In the genomic region with DNA sequence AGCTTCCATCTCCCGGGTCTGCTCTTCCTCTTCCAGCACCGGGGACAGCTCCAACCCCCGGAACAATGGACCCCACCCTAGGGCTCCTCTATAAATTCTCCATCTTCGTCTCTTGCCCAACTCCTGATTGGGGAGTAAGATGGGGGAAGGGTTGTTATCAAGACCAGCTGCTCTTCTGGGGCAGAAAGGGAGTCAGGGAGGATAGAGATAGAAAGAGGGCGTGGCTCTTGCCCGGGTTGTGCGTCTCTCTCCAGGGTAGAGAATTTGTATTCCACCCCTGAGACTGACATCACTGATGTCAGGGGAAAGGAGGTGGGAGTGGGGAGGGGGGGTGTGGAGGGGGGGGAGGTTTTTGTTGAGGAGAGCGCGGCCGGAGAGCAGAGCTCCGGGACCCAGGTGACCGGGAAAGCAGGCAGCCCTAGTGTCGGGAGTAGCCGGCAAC, we compare ENCODE assay signal across 8 mouse cellular contexts. TPM values are rescaled to one million over a fixed set of nuclear protein-coding genes. Genes with fewer than 3 reads are reported as not detected.
DNase-seq lines count a peak whose midpoint lies in the region; ATAC-seq lines count a peak whose summit lies in the region.

A gene (plus strand): TSS at position 315 of the 442 bp plus-strand sequence.

- no peaks in the 10 kb centered on the region for H3K36me3 ChIP-seq in lung, embryonic 15.5 days
- H3K36me3 ChIP-seq in hindbrain, embryonic 13.5 days, result peaks cover 18% of the 10 kb centered on the region
- H3K36me3 ChIP-seq in limb, embryonic 11.5 days (ENCODE audit: control insufficient read depth, insufficient read depth, low read length), result no peaks in the 10 kb centered on the region
- H3K36me3 ChIP-seq in neural tube, embryonic 15.5 days, result peaks cover 17% of the 10 kb centered on the region; the same call in 1 of the 2 replicates

- peaks cover 3% of the 10 kb centered on the region; the same call in 1 of the 2 replicates for H3K4me1 ChIP-seq in lung, embryonic 15.5 days
- peaks cover 62% of the 10 kb centered on the region for H3K4me1 ChIP-seq in hindbrain, embryonic 13.5 days (replicated peaks)
- peaks cover 8% of the 10 kb centered on the region; the same call in 1 of the 2 replicates for H3K4me1 ChIP-seq in limb, embryonic 11.5 days (ENCODE audit: control insufficient read depth, insufficient read depth, low read length)
- peaks cover 54% of the 10 kb centered on the region for H3K4me1 ChIP-seq in neural tube, embryonic 15.5 days

- H3K4me3 ChIP-seq in lung, embryonic 15.5 days, result no peak within 1 kb of the TSS
- H3K4me3 ChIP-seq in hindbrain, embryonic 13.5 days, result peak within 1 kb of the TSS; percentile 77
- 0 out of 2 replicates have a peak within 1 kb of the TSS, but pooled peaks have one; percentile 3 for H3K4me3 ChIP-seq in limb, embryonic 11.5 days (ENCODE audit: low read depth, low read length)
- H3K4me3 ChIP-seq in neural tube, embryonic 15.5 days (replicated peaks), result peak within 1 kb of the TSS; percentile 63

- H3K9ac ChIP-seq in lung, embryonic 15.5 days, result no peak within 1 kb of the TSS
- peak within 1 kb of the TSS; percentile 93 for H3K9ac ChIP-seq in hindbrain, embryonic 13.5 days
- H3K9ac ChIP-seq in limb, embryonic 11.5 days (ENCODE audit: low read length), result no peak within 1 kb of the TSS
- H3K9ac ChIP-seq in neural tube, embryonic 15.5 days (replicated peaks), result peak within 1 kb of the TSS; percentile 84

- 2% methylated on average over 14 of the region's 14 CpGs for WGBS in lung, embryonic 15.5 days
- WGBS in hindbrain, embryonic 13.5 days, result 0% methylated on average over 10 of the region's 14 CpGs
- whole genome bisulfite sequencing in limb, embryonic 11.5 days, result under 1% methylated on average over 12 of the region's 14 CpGs
- under 1% methylated on average over 11 of the region's 14 CpGs for WGBS in neural tube, embryonic 15.5 days

- no peaks in the 10 kb centered on the region for H3K9me3 ChIP-seq in lung, embryonic 15.5 days
- no peaks in the 10 kb centered on the region for H3K9me3 ChIP-seq in hindbrain, embryonic 13.5 days
- H3K9me3 ChIP-seq in limb, embryonic 11.5 days (ENCODE audit: control insufficient read depth, low read length), result no peaks in the 10 kb centered on the region
- no peaks in the 10 kb centered on the region for H3K9me3 ChIP-seq in neural tube, embryonic 15.5 days (replicated peaks)

- no peak for DNase-seq in lung, postnatal 4 days
- DNase-seq in embryo, embryonic 10 days (ENCODE audit: low spot score), result peak; percentile 49
- DNase-seq in limb, embryonic 11.5 days (ENCODE audit: low spot score), result peak; percentile 53
- no peak for DNase-seq in spleen, postnatal 36 days (ENCODE audit: low spot score in 2 of 2)
- DNase-seq in lung, postnatal 25 days (ENCODE audit: low spot score), result no peak

- ATAC-seq in lung, embryonic 15.5 days (ENCODE audit: borderline replicate concordance, extremely low read depth, low FRiP score, low TSS enrichment), result peak; percentile 21; the same call in 1 of the 2 replicates
- peak; percentile 94 for ATAC-seq in hindbrain, embryonic 13.5 days (ENCODE audit: low FRiP score)
- 0 out of 2 replicates have a peak, but pooled peaks have one; percentile 26 for ATAC-seq in limb, embryonic 11.5 days (ENCODE audit: insufficient number of reproducible peaks, low FRiP score, low TSS enrichment, low read depth)
- peak; percentile 93 for ATAC-seq in neural tube, embryonic 15.5 days (ENCODE audit: low FRiP score)

- H3K27ac ChIP-seq in lung, embryonic 15.5 days, result no peak within 1 kb of the TSS
- H3K27ac ChIP-seq in hindbrain, embryonic 13.5 days, result peak within 1 kb of the TSS; percentile 94
- no peak within 1 kb of the TSS for H3K27ac ChIP-seq in limb, embryonic 11.5 days (replicated peaks; ENCODE audit: low read depth, low read length)
- peak within 1 kb of the TSS; percentile 88 for H3K27ac ChIP-seq in neural tube, embryonic 15.5 days (replicated peaks)

- H3K27me3 ChIP-seq in lung, embryonic 15.5 days, result peaks cover 29% of the 10 kb centered on the region
- H3K27me3 ChIP-seq in hindbrain, embryonic 13.5 days, result no peaks in the 10 kb centered on the region
- H3K27me3 ChIP-seq in limb, embryonic 11.5 days (ENCODE audit: control insufficient read depth, insufficient read depth, low read length), result peaks cover 8% of the 10 kb centered on the region; the same call in 1 of the 2 replicates
- H3K27me3 ChIP-seq in neural tube, embryonic 15.5 days (replicated peaks), result no peaks in the 10 kb centered on the region

- H3K4me2 ChIP-seq in lung, embryonic 15.5 days, result no peak within 1 kb of the TSS
- H3K4me2 ChIP-seq in hindbrain, embryonic 13.5 days, result peak within 1 kb of the TSS; percentile 98
- no peak within 1 kb of the TSS for H3K4me2 ChIP-seq in limb, embryonic 11.5 days (ENCODE audit: low read depth, severe bottlenecking)
- peak within 1 kb of the TSS; percentile 78 for H3K4me2 ChIP-seq in neural tube, embryonic 15.5 days

RNA-seq across cellular contexts. Expression of the gene that starts here (rescaled TPM):
- 2.3 and 4.6 TPM in 2 replicates for polyA plus RNA-seq in lung, embryonic 15.5 days (2015; fragmentation: Nextera tagmentation; extraction: Ambion mirVana)
- 294 and 312 TPM in 2 replicates for polyA plus RNA-seq in hindbrain, embryonic 13.5 days (2015; fragmentation: Nextera tagmentation; extraction: Ambion mirVana)
- 0.68 and 0.88 TPM in 2 replicates for polyA plus RNA-seq in limb, embryonic 11.5 days (2014; fragmentation: Nextera tagmentation; extraction: Ambion mirVana)
- 157 and 210 TPM in 2 replicates for polyA plus RNA-seq in neural tube, embryonic 15.5 days (2015; fragmentation: Nextera tagmentation; extraction: Ambion mirVana)

Comparison
In these comparisons a context has a peak if more than half of its experiments do, and no peak if none do; other contexts are left out.
1. RNA of the gene that starts here (polyA plus RNA-seq): 294 to 312 TPM in hindbrain, embryonic 13.5 days and 157 to 210 TPM in neural tube, embryonic 15.5 days; 2.3 to 4.6 TPM in lung, embryonic 15.5 days and 0.68 to 0.88 TPM in limb, embryonic 11.5 days; every median in the first group is over 10 times any median in the second.
2. Peak in DNase-seq, ATAC-seq and H3K4me3 ChIP-seq in limb, embryonic 11.5 days; RNA of the gene not detected or under 1 TPM.
3. ATAC-seq: peak in every context shown above with its lines; median percentile 94 in hindbrain, embryonic 13.5 days; 93 in neural tube, embryonic 15.5 days; 26 in limb, embryonic 11.5 days; 21 in lung, embryonic 15.5 days.
4. H3K27ac ChIP-seq: peak in hindbrain, embryonic 13.5 days (single experiment) and neural tube, embryonic 15.5 days (single experiment); none in lung, embryonic 15.5 days (single experiment) and limb, embryonic 11.5 days (single experiment).
5. H3K4me2 ChIP-seq: peak in hindbrain, embryonic 13.5 days (single experiment) and neural tube, embryonic 15.5 days (single experiment); none in lung, embryonic 15.5 days (single experiment) and limb, embryonic 11.5 days (single experiment).
6. H3K9ac ChIP-seq: peak in hindbrain, embryonic 13.5 days (single experiment) and neural tube, embryonic 15.5 days (single experiment); none in lung, embryonic 15.5 days (single experiment) and limb, embryonic 11.5 days (single experiment).